Mouse (Mus musculus) lung, adult 2 months (tissue): Measurements from ENCODE around the gene Hist1h4m.

Source experiments
- CTCF ChIP-seq: fragments of 200-500 bp; IDR thresholded peaks from 2 replicates; pipeline ENCODE4 v1.5.1; 2011; ENCODE audit warnings: mild to moderate bottlenecking, low read length, control low read depth; ENCODE audit not compliant: insufficient read depth
- POLR2A ChIP-seq: fragments of 200-500 bp; IDR thresholded peaks from 2 replicates; pipeline ENCODE4 v1.6.1; 2011; ENCODE audit warnings: low read depth, mild to moderate bottlenecking, control low read depth, low read length, borderline replicate concordance; ENCODE audit errors: extremely low read depth

DNA sequence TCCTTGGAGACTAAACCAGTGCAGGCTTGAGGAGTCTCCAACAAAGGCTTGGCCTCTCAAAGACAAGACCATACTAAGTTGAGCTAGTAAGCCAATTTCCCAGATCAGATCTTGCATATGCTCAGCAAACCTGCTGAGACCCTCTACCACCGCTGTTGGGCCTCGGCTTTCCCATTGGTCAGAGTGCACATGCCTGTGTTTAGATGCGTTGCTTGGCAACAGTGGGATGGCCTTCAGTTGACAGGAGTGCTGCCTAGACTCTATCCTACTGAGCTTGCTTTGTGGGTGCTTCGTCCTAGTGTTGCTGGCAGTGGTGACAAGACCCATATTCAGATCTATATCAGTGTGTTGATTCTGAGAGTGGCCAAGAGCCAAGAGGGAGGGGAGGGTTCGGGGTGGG lies 50.1 kb downstream of the Hist1h4m start:
- TF ChIP-seq CTCF (no peak), POLR2A (no peak)
